Mouse (Mus musculus): Measurements from ENCODE around the gene Tmem198b. TPM values are rescaled to one million over a fixed set of nuclear protein-coding genes. Genes with fewer than 3 reads are reported as not detected.

The Tmem198b gene
- polyA plus RNA-seq, 1 experiment from 2014 or later: 18.9 TPM

GRCm38 (mm10) chr10:128806086-128806485 is 1.9 kb upstream of the Tmem198b start:
- peak overlapping the region; percentile 69 for H3K4me2 ChIP-seq (ENCODE audit: low read depth, severe bottlenecking)
- H3K36me3 ChIP-seq (ENCODE audit: control insufficient read depth, insufficient read depth, low read length): 0 out of 2 replicates have a peak, but pooled peaks cover 2% of the 10 kb centered on the region
- ATAC-seq (ENCODE audit: insufficient number of reproducible peaks, low FRiP score, low TSS enrichment, low read depth): no peak
- no peaks in the 10 kb centered on the region for H3K27me3 ChIP-seq (ENCODE audit: control insufficient read depth, insufficient read depth, low read length)
- WGBS: 68% methylated on average over 6 of the region's 6 CpGs
- peak overlapping the region; percentile 81 for H3K4me3 ChIP-seq (ENCODE audit: low read depth, low read length)
- no peaks in the 10 kb centered on the region for H3K9me3 ChIP-seq (ENCODE audit: control insufficient read depth, low read length)
- H3K9ac ChIP-seq (ENCODE audit: low read length): peak overlapping the region; percentile 86
- H3K27ac ChIP-seq (replicated peaks; ENCODE audit: low read depth, low read length): no peak overlapping the region
- no peak for DNase-seq (ENCODE audit: low spot score)
- H3K4me1 ChIP-seq (ENCODE audit: control insufficient read depth, insufficient read depth, low read length): peaks cover 20% of the 10 kb centered on the region

DNA sequence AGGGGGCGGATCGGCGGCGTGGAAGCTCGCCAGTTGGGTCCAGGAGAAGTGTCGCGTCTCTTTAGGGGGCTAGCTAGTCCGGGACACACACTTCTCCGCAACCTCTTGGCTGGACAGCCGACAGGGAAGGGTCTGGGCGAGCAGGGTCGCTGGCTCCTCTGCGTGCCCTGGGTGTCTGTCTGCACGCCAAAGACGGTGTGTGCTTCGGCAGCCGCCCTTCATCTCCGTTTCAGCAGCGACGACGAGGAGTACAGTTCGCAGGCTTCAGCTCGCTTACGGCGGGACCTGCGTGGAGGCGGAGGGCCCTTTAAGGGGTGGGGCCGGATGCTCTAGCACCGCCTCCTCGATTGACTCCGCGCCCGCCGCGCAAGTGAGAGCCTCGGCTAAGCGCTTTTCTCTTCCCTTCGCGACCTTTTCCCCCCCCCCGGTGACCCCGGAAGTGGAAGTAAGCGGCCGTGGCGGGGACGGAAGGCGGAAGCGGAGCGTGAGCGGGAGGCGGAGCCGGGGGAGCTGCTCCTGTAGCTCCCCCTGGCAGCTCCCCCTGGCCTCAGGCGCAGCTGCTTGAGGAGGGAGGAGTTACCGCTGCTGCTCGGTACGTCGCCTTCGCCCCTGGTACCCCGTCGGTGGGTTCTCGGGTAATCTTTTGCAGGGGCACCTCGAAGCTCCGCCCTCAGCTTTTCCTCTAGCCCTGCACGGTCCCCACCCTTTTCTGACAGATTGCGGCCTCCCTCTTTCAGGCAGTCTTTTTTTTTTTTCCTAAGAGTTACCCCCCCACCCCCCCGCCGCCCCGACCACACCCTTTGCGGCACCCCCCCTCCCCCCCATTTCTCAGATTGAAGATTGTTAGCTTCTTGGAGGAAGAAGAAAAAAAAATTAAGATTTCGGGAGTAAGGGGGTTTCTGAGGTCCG is 1.2 kb upstream of the Tmem198b start:
- Histone ChIP-seq H3K27me3 (ENCODE audit: control insufficient read depth, insufficient read depth, low read length) (no peaks in the 10 kb centered on the region), H3K27ac (replicated peaks; ENCODE audit: low read depth, low read length) (peak overlapping the region; percentile 96), H3K9me3 (ENCODE audit: control insufficient read depth, low read length) (no peaks in the 10 kb centered on the region), H3K4me3 (ENCODE audit: low read depth, low read length) (peak overlapping the region; percentile 81), H3K9ac (ENCODE audit: low read length) (peak overlapping the region; percentile 86), H3K36me3 (ENCODE audit: control insufficient read depth, insufficient read depth, low read length) (peaks cover 3% of the 10 kb centered on the region; the same call in 1 of the 2 replicates), H3K4me1 (ENCODE audit: control insufficient read depth, insufficient read depth, low read length) (peaks cover 20% of the 10 kb centered on the region), H3K4me2 (ENCODE audit: low read depth, severe bottlenecking) (peak overlapping the region; percentile 69)
- under 1% methylated on average over 69 of the region's 70 CpGs for WGBS
- ATAC-seq (ENCODE audit: insufficient number of reproducible peaks, low FRiP score, low TSS enrichment, low read depth) (peak; percentile 92), DNase-seq (ENCODE audit: low spot score) (peak; percentile 98)

DNA sequence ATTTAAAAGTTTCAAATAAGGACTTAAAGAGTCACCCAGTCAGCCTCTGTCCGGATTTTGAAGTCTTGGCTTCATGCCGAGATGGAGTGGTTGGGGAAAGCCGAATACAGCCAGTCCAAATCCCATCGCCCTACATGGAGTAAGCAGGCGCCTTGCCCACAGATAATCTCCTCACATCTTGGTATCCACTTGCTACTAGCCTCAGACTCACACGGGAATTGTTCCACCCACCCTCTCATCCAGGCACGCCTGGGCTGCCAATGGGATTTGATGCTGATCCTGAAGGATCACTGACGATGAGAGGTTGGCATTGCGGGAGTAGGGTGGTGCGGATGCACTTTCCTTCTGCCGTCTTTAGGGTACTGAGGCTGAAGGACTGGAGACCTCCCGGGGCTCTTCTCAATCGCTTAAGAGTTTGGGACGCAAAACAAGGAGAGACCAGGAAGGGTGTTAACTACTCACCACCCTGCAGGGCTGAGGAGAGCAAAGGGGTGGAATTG is 349 bp downstream of the Tmem198b start, which contains the start of gene Dnajc14:
Gene Dnajc14, plus strand, starts transcription at position 292 of the 500 bp plus-strand sequence.
- under 1% methylated on average over 14 of the region's 14 CpGs for WGBS
- H3K9me3 ChIP-seq (ENCODE audit: control insufficient read depth, low read length): no peaks in the 10 kb centered on the region
- peak within 1 kb of the TSS; percentile 86 for H3K9ac ChIP-seq (ENCODE audit: low read length)
- peaks cover 20% of the 10 kb centered on the region for H3K4me1 ChIP-seq (ENCODE audit: control insufficient read depth, insufficient read depth, low read length)
- peaks cover 6% of the 10 kb centered on the region; the same call in 1 of the 2 replicates for H3K36me3 ChIP-seq (ENCODE audit: control insufficient read depth, insufficient read depth, low read length)
- peak within 1 kb of the TSS; percentile 81 for H3K4me3 ChIP-seq (ENCODE audit: low read depth, low read length)
- ATAC-seq (ENCODE audit: insufficient number of reproducible peaks, low FRiP score, low TSS enrichment, low read depth) (peak; percentile 0; the same call in 1 of the 2 replicates), DNase-seq (ENCODE audit: low spot score) (no peak)
- H3K27me3 ChIP-seq (ENCODE audit: control insufficient read depth, insufficient read depth, low read length): no peaks in the 10 kb centered on the region
- H3K27ac ChIP-seq (replicated peaks; ENCODE audit: low read depth, low read length): peak within 1 kb of the TSS; percentile 96
- peak within 1 kb of the TSS; percentile 69 for H3K4me2 ChIP-seq (ENCODE audit: low read depth, severe bottlenecking)

GRCm38 (mm10) chr10:128803361-128803760 is 809 bp downstream of the Tmem198b start:
- ATAC-seq (ENCODE audit: insufficient number of reproducible peaks, low FRiP score, low TSS enrichment, low read depth) (no peak), DNase-seq (ENCODE audit: low spot score) (no peak)
- WGBS: 16% methylated on average over 6 of the region's 6 CpGs
- Histone ChIP-seq H3K27ac (replicated peaks; ENCODE audit: low read depth, low read length) (peak overlapping the region; percentile 96; the same call in 1 of the 2 replicates), H3K27me3 (ENCODE audit: control insufficient read depth, insufficient read depth, low read length) (no peaks in the 10 kb centered on the region), H3K4me1 (ENCODE audit: control insufficient read depth, insufficient read depth, low read length) (peaks cover 20% of the 10 kb centered on the region), H3K36me3 (ENCODE audit: control insufficient read depth, insufficient read depth, low read length) (peaks cover 6% of the 10 kb centered on the region; the same call in 1 of the 2 replicates), H3K9me3 (ENCODE audit: control insufficient read depth, low read length) (no peaks in the 10 kb centered on the region), H3K9ac (ENCODE audit: low read length) (peak overlapping the region; percentile 86), H3K4me2 (ENCODE audit: low read depth, severe bottlenecking) (peak overlapping the region; percentile 69), H3K4me3 (ENCODE audit: low read depth, low read length) (peak overlapping the region; percentile 81)

- DNase-seq (ENCODE audit: low spot score): no peak
- no peak for ATAC-seq (ENCODE audit: insufficient number of reproducible peaks, low FRiP score, low TSS enrichment, low read depth)
- Histone ChIP-seq H3K4me2 (ENCODE audit: low read depth, severe bottlenecking) (peak overlapping the region; percentile 69; the same call in 1 of the 2 replicates), H3K27me3 (ENCODE audit: control insufficient read depth, insufficient read depth, low read length) (no peaks in the 10 kb centered on the region), H3K9ac (ENCODE audit: low read length) (peak overlapping the region; percentile 86; the same call in 1 of the 2 replicates), H3K4me3 (ENCODE audit: low read depth, low read length) (no peak overlapping the region; the same call in 1 of the 2 replicates), H3K27ac (replicated peaks; ENCODE audit: low read depth, low read length) (no peak overlapping the region), H3K4me1 (ENCODE audit: control insufficient read depth, insufficient read depth, low read length) (peaks cover 20% of the 10 kb centered on the region), H3K9me3 (ENCODE audit: control insufficient read depth, low read length) (no peaks in the 10 kb centered on the region), H3K36me3 (ENCODE audit: control insufficient read depth, insufficient read depth, low read length) (peaks cover 6% of the 10 kb centered on the region; the same call in 1 of the 2 replicates)
- WGBS: 67% methylated on average over 4 of the region's 4 CpGs
Observed at GRCm38 (mm10) chr10:128802956-128803355, 1.2 kb downstream of the Tmem198b start.

GRCm38 (mm10) chr10:128801981-128802495 is 2.1 kb downstream of the Tmem198b start:
- Histone ChIP-seq H3K9ac (ENCODE audit: low read length) (no peak overlapping the region), H3K36me3 (ENCODE audit: control insufficient read depth, insufficient read depth, low read length) (peaks cover 6% of the 10 kb centered on the region; the same call in 1 of the 2 replicates), H3K27ac (replicated peaks; ENCODE audit: low read depth, low read length) (no peak overlapping the region), H3K4me3 (ENCODE audit: low read depth, low read length) (no peak overlapping the region), H3K4me1 (ENCODE audit: control insufficient read depth, insufficient read depth, low read length) (peaks cover 17% of the 10 kb centered on the region), H3K4me2 (ENCODE audit: low read depth, severe bottlenecking) (no peak overlapping the region), H3K27me3 (ENCODE audit: control insufficient read depth, insufficient read depth, low read length) (no peaks in the 10 kb centered on the region), H3K9me3 (ENCODE audit: control insufficient read depth, low read length) (no peaks in the 10 kb centered on the region)
- DNase-seq (ENCODE audit: low spot score) (no peak), ATAC-seq (ENCODE audit: insufficient number of reproducible peaks, low FRiP score, low TSS enrichment, low read depth) (no peak)
- 90% methylated on average over 16 of the region's 16 CpGs for WGBS

- H3K36me3 ChIP-seq (ENCODE audit: control insufficient read depth, insufficient read depth, low read length): peaks cover 4% of the 10 kb centered on the region; the same call in 1 of the 2 replicates
- no peak overlapping the region for H3K9ac ChIP-seq (ENCODE audit: low read length)
- peaks cover 10% of the 10 kb centered on the region; the same call in 1 of the 2 replicates for H3K4me1 ChIP-seq (ENCODE audit: control insufficient read depth, insufficient read depth, low read length)
- no peak for DNase-seq (ENCODE audit: low spot score)
- H3K9me3 ChIP-seq (ENCODE audit: control insufficient read depth, low read length): no peaks in the 10 kb centered on the region
- ATAC-seq (ENCODE audit: insufficient number of reproducible peaks, low FRiP score, low TSS enrichment, low read depth): no peak
- no peak overlapping the region for H3K27ac ChIP-seq (replicated peaks; ENCODE audit: low read depth, low read length)
- no peak overlapping the region for H3K4me3 ChIP-seq (ENCODE audit: low read depth, low read length)
- H3K4me2 ChIP-seq (ENCODE audit: low read depth, severe bottlenecking): no peak overlapping the region
- WGBS: 90% methylated on average over 8 of the region's 8 CpGs
- H3K27me3 ChIP-seq (ENCODE audit: control insufficient read depth, insufficient read depth, low read length): no peaks in the 10 kb centered on the region
Observed at GRCm38 (mm10) chr10:128798676-128799075, 5.5 kb downstream of the Tmem198b start.

DNA sequence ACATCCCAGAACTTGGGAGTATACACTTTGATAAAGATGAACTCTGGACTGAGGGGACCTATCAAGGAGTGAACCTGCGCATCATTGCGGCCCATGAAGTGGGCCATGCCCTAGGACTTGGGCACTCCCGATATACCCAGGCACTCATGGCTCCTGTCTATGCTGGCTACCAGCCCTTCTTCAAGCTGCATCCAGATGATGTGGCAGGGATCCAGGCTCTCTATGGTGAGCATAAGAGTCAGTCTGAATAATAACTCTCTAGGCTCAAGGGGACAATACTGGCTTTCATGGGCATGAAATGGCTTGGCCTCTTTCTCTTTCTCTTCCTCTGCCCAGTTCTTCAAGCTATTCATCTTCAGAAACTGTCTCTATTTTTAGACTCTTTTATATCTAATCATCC is 8.6 kb downstream of the Tmem198b start:
- H3K4me2 ChIP-seq (ENCODE audit: low read depth, severe bottlenecking): no peak overlapping the region
- no peak overlapping the region for H3K9ac ChIP-seq (ENCODE audit: low read length)
- DNase-seq (ENCODE audit: low spot score) (no peak), ATAC-seq (ENCODE audit: insufficient number of reproducible peaks, low FRiP score, low TSS enrichment, low read depth) (no peak)
- 95% methylated on average over 3 of the region's 3 CpGs for WGBS
- H3K4me3 ChIP-seq (ENCODE audit: low read depth, low read length): no peak overlapping the region
- H3K36me3 ChIP-seq (ENCODE audit: control insufficient read depth, insufficient read depth, low read length): peaks cover 4% of the 10 kb centered on the region; the same call in 1 of the 2 replicates
- H3K4me1 ChIP-seq (ENCODE audit: control insufficient read depth, insufficient read depth, low read length): no peaks in the 10 kb centered on the region
- H3K27me3 ChIP-seq (ENCODE audit: control insufficient read depth, insufficient read depth, low read length): no peaks in the 10 kb centered on the region
- H3K9me3 ChIP-seq (ENCODE audit: control insufficient read depth, low read length): no peaks in the 10 kb centered on the region
- H3K27ac ChIP-seq (replicated peaks; ENCODE audit: low read depth, low read length): no peak overlapping the region
